Mouse (Mus musculus) testis, postnatal 10 days (tissue): ENCODE measurements around the gene Tcf21.

Source experiments
- DNase-seq: peaks from one replicate; pipeline ENCODE4 v3.0.0; 2021; ENCODE audit warnings: low spot score

Gene Tcf21

GRCm38 (mm10) chr10:22819871-22820590 is at the start of gene Tcf21:
Gene Tcf21 (minus strand): TSS chr10:22820174.
- peak; percentile 76 for DNase-seq

- DNase-seq = no peak
These were observed 48.5 kb upstream of the Tcf21 start for GRCm38 (mm10) chr10:22868386-22868918.

- no peak for DNase-seq
These were observed 47.2 kb upstream of the Tcf21 start for GRCm38 (mm10) chr10:22867210-22867609.

- DNase-seq = peak; percentile 59
These were observed 38.1 kb upstream of the Tcf21 start for GRCm38 (mm10) chr10:22858111-22858510.

GRCm38 (mm10) chr10:22854330-22854729 is 34.4 kb upstream of the Tcf21 start:
- no peak for DNase-seq

GRCm38 (mm10) chr10:22845351-22845750 is 25.4 kb upstream of the Tcf21 start:
- no peak for DNase-seq

GRCm38 (mm10) chr10:22844731-22845130 is 24.8 kb upstream of the Tcf21 start:
- DNase-seq = no peak

GRCm38 (mm10) chr10:22843440-22844361 is 23.7 kb upstream of the Tcf21 start:
- DNase-seq = no peak

- no peak for DNase-seq
These were observed 22.9 kb upstream of the Tcf21 start for GRCm38 (mm10) chr10:22842781-22843439.

GRCm38 (mm10) chr10:22842113-22842512 is 22.1 kb upstream of the Tcf21 start:
- DNase-seq = no peak

- DNase-seq = no peak
These were observed 6.3 kb upstream of the Tcf21 start for GRCm38 (mm10) chr10:22826244-22826643.

GRCm38 (mm10) chr10:22822896-22823295 is 2.9 kb upstream of the Tcf21 start:
- DNase-seq = no peak

GRCm38 (mm10) chr10:22822486-22822885 is 2.5 kb upstream of the Tcf21 start:
- no peak for DNase-seq

GRCm38 (mm10) chr10:22821709-22822108 is 1.7 kb upstream of the Tcf21 start:
- DNase-seq = no peak

GRCm38 (mm10) chr10:22821267-22821666 is 1.3 kb upstream of the Tcf21 start:
- DNase-seq = no peak

- DNase-seq = no peak
These were observed 867 bp upstream of the Tcf21 start for GRCm38 (mm10) chr10:22820841-22821240.

- DNase-seq = peak; percentile 56
These were observed 619 bp downstream of the Tcf21 start for GRCm38 (mm10) chr10:22819239-22819870.

GRCm38 (mm10) chr10:22818600-22819238 is 1.3 kb downstream of the Tcf21 start:
- DNase-seq = no peak

- DNase-seq = no peak
These were observed 2.0 kb downstream of the Tcf21 start for GRCm38 (mm10) chr10:22817976-22818375.

GRCm38 (mm10) chr10:22817561-22817960 is 2.4 kb downstream of the Tcf21 start:
- peak; percentile 43 for DNase-seq

GRCm38 (mm10) chr10:22816237-22816762 is 3.7 kb downstream of the Tcf21 start:
- peak; percentile 47 for DNase-seq
